Mouse (Mus musculus): ENCODE measurements around the gene Pxt1.
"Not testable (repeated sequence)": the region's sequence is repeated elsewhere in the genome, so short reads cannot be mapped to it uniquely, and the experiment has no call there.

The Pxt1 gene

DNA sequence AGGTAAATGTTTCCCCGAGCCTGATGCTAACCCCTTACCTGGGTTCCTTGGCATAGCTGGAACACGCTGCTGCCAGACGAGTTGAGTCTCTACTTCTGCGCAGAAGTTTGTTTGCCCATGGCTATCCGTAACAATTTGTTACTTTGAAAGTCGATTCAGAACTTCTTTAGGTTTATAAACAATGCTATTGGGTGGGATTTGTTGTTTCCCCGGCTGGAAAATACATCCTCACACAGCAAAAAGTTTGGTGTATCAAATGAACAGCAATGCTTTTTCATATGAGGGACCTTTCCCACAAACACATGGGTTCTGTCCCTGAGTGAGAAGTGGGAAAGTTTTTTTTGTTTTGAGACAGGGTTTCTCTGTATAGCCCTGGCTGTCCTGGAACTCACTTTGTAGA, at the start of gene Pxt1:
Pxt1 (minus strand) TSS at position 101 of the 400 bp plus-strand sequence.
- DNase-seq = no peak

DNA sequence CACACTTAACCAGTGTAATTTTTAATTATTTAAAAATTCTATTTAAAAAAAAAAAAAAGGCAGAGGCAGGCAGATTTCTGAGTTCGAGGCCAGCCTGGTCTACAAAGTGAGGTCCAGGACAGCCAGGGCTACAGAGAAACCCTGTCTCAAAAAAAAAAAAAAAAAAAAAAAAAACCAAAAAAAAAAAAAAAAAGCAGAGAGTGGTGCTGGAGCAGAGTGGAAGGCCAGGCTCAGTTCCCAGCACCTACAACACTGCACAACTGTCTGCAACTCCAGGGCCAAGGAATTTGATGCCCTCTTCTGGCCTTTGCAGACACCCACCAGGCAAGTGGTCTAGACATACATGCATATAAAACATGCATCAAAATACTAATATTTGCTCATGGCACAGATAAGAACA, 49.4 kb upstream of the Pxt1 start:
- DNase-seq = not testable (repeated sequence)

DNA sequence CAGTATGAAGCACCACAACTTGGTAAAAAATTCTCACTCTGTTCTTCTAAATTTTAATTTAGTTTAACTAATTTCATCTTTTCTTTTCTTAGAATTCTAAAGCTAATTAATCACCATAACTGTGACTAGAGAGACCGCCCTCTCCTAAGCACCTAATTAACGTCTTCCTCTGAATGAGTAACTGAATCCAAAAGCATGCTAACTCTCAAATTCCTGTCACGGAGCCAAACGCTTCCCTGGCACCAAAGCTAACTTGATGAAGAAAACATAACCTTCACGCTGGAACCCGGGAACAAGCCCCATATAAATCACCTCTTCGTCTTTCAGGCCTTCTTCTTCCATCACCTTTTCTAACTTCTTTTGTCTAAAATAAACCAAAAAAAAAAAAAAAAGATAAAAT, 48.5 kb upstream of the Pxt1 start:
- peak; percentile 79 for DNase-seq

DNA sequence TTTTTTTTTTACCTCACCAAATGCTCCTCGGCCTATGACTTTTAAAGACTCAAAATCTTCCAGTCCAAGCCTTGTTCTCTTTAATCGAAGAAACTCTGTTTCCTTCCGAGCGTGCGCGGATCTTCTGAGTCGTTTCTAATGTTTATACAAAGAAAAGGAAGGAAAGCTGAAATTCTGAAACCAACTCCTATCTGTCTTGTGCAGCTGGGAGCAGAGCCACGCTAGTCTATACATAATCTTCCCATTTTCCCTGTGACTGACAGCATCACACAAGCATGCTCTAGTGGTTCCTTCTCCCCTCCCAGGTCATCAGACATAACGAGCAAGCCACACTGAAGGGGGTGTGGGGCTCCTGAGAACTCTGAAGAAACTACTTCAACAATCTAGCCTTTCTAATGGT, 47.6 kb upstream of the Pxt1 start:
- DNase-seq = no peak

DNA sequence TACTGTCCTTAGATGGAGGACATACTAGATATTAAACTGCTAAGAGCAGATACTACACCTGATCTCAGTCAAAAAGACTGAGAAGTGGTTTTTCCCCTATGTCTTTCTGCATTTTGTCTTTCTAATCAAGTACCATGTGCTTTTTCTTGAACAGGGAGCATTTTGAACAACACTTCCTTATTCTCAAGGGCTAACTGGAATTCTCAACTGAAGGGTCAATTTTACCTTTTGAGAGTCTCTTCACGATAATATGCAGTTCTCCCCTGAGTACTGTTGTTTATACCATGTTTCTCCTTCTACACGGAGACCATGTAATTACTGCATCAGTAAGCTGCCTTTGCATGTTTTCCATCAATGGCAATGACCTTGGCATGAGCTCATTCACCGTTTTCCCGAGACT, 46.4 kb upstream of the Pxt1 start:
- DNase-seq = no peak

DNA sequence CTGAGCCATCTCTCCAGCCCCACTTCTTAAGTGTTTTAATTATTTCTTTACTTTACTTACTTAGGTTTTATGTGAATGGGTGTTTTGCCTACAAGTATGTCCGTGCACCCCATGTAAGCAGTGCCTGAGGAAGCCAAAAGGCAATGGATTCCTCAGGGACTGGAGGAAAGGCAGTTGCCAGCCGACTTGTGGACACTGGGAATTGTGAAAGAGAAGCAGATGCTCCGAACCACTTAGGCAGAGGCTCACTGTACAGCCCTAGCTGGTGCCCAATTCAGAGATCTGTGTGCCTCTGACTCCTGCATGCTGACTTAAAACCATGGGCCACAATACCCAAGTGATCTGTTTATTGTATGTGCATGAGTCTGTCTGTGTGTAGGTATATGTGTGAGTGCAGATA, 45.4 kb upstream of the Pxt1 start:
- no peak for DNase-seq

DNA sequence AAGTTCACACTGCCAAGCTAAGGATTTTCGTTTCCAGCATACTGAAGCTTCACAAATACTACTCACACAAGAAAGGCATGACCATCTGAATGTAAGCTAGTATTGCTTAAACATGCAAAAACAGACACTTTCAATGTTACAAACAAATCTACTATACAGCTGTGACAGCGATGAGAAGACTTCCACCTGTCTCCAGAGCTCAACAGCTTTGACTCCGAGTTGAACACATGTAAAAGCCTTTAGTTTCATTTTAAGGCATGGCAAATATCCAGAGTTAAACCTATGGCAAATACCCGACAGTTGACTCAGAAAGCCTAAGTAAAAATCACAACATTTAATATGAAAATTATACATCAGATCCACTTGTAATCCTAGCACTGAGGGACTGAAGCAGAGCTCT, 44.7 kb upstream of the Pxt1 start:
- DNase-seq = no peak

DNA sequence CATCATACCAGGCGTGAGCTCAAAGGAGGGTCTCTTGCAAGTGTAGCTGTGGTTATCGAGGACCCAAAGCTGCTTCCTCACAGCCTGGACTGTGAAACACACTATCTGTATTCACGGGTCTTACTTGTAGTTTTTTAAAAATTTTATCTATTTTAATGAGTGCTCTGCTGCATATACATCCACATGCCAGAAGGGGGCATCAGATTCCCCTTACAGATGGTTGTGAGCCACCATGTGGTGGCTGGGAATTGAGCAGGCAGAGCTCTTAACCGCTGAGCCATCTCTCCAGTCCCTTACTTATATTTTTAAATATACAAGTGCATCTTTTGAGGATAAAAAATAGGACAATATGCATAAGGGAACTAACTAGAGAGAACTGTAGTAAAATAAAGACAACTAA, 44.1 kb upstream of the Pxt1 start:
- peak; percentile 40 for DNase-seq

DNA sequence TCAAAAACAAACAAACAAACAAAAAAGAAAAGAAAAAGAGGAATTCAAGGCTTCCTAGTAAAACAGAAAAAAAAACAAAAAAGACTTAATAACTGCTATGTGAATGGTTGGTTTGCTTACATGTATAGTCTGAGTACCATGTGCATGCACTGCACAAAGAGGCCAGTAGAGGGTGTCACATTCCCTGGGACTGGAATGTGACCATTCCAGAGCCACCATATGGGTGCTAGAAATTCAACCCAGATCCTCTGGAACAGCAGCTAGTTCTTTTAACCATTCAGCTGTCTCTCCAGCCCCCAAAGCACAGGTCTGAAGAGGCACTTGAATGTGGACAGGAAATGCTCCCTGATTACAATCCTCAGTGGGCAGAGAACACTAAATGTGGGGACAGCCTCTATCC, 43.2 kb upstream of the Pxt1 start:
- DNase-seq = peak; percentile 15

DNA sequence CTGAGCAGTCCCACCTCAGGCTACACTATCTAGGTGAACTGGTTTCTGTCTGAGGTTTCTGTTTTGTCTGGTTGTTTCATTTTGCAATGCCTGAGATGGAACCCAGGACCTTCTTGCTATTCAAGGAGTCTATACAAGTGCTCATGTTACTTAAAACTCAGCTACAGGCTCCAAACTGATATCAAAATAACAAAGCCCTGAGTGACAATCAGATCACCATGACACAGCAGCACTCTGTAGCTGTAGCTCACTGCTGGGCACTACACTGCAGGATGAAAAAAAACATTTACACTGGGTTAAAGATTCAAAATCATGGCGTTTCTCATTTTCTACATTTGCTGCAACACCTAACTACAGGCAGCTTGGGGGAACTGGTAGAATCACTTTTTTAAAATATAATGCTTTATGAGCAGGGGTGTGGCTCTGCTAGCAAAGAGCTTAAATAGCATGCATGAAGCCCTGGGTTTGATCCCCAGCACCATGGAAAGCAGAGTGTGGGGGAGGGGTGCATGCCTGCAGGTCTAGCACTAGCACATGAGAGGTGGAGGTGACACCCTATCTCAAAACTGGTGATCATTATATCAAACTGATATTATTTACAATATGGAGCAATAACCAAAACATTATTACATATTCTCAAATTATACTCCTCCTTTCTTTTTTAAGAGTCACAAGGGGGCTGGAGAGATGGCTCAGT, 41.2 kb upstream of the Pxt1 start:
- DNase-seq = no peak

DNA sequence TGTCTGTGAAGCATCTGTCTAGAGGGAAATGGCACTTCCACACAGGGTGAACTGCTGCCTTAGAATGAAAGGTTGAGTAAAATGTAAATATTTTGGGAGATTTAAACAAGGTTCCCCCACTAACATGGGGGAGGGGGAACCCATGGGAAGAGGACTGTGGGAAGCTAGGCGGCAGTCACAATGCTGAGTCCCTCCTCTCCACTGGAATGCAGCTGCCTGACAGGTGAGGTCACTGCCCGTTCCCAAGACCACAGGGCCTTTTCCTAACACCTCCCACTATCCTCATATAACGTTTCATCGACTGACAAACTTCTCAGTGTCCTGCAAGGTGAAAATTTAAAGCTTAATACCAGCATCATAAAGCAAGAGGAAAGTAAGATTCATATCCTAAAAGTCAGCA, 39.0 kb upstream of the Pxt1 start:
- DNase-seq = no peak

DNA sequence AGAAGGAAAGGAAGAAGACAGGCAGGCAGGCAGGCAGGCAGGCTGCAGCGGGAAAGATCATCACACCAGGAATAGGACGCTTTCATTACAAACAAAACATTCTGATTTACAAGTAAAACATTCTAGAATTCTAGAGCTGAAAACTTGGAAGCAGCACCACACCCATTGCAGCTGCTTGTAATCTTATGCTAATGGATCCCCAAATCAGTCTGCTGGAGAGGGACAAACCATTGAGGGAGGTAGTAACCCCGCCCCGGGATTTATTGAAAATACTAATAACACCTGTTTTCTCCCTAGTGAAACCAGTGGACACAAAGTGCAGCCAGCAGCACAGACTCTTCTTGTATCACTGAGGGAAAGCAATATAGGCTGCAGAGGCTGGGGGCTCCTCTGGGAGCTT, 37.4 kb upstream of the Pxt1 start:
- no peak for DNase-seq

DNA sequence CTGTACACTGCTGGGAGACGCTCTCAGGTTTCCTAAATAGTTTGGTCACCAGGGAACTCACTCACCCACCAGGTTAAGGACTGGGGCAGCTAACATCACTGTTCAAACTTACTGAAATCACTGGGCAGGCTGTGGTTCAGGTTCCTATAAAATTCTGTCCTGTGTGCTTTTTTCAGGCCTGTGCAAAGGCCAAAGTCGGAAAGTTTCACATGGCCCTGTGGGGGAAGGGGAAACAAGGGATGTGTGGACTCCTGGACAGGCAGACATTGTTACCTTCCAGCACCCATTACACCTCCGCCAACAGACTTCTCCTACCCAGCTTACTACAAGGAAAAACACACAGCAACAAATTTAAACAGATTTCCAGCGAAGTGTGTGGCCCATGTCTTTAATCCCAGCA, 35.5 kb upstream of the Pxt1 start:
- DNase-seq = peak; percentile 41

DNA sequence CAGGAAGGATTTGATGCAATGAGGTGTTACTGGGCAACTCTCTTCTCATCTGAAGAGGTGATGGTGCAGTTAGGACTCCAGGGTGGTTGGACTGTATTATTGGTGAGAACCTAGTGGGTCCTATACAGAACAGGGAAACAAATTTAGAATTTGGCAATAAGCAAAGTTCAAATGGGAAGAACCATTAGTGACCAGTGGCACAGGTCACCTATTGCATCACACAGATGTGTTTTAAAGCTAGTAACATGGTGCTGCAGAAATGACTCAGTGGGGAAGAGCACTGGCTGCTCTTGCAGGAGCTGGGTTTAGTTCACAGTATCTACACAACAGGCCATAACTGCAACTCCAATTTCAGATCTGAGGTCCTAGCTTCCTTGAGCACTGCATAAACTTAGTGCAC, 26.5 kb upstream of the Pxt1 start:
- DNase-seq = no peak

DNA sequence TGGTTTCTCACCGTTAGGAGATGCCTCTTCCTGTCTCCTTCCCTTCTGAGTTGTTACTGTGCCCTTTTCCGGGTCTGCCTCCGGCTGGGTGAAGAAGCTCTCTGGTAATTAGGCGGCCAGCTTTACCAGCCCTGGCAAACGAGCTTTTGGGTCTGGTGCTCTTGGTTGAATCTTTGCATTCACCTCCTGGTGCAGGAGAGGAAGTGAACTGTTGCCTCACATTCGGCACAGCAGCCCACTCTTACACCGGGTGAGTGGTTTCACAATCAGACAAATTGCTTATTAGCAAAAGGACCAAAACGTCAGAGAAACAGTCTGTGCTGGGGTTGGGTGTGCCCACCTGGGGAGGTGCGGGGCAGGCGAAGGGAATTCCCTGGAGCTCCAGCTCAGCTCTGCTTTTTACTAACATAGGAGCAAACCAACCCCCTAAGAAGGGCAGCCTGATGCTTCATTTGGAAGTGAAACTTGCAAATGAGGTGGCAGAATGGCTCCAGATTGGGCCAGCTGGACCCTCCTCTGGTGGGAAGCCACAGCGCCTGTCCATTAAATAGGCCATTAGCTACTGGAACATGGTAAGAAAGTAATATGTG, 23.5 kb upstream of the Pxt1 start:
- no peak for DNase-seq

DNA sequence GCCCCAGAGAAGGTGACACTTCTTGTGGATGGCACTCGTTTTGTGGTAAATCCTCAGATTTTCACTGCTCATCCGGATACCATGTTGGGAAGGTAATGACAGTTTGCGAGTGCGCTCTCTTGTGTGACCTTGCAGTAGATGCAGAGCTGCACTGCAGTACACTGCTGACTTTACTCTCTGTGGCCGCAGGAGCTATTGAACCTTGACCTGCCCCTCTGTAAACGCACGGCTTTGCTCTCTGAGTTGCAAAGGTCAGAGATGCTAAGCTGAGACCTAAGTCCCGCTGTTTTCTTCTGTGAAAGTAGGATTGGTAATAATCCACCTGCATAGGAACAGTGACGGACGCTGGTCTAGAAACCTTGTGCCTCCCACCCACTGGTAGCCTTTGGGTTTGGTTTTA, 18.0 kb upstream of the Pxt1 start:
- DNase-seq = peak; percentile 60

DNA sequence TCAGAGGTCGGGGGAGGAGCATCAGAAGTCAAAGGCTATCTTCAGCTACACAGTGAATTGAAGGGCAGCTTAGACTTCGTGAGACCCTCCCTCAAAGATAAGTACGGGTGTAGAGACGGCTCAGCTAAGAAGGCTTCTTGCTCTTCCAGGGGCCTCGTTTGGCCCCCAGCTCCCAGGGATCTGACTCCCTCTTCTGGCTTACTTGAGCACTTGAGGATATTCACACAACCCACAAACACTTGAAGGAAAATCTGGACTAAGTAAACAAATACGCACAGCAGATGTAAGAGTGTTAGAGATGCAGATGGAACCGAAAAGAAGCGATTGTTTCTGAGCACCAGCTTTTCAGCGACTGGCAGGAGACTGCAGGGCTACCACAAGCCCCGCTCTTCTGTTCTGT, 17.0 kb upstream of the Pxt1 start:
- DNase-seq = no peak

DNA sequence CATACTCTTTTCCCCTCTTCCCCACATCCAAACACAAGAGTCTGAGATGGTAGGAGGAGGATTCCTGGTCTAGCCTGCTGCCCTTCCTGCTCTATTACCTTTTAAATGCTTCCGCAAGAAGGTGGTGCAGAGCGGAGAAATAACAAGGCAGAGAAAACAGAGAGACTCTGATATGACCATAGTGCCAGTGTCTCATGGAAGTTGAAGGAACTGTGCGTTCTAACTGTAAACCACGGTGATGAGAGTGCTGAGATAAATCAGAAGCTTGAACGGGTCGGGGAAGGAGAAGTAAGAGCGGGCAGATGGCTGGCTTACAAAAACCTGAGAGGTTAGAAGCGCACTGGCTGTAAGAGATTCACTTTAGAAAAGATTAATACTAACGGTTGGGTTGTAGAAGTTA, 10.8 kb upstream of the Pxt1 start:
- DNase-seq = no peak

DNA sequence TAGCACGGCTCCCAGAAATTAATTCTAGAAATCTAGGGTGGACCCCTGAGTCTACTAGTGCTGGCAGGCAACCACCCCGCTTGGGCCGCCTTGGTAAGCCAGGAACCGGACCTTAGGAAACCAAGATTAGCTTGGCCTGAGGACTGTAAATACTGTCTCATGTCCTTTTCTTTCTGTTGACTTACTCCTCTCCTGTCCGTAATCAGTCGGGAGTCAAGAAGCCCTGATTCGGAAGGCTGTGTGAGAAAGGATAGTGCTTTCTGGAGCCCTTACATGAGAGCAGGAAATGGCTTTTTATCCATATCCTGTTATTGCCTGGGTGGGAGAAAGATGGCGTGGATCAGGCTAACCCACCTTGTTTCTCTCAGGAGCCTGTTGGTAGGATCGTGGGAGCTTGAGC, 9.6 kb upstream of the Pxt1 start:
- peak; percentile 24 for DNase-seq

DNA sequence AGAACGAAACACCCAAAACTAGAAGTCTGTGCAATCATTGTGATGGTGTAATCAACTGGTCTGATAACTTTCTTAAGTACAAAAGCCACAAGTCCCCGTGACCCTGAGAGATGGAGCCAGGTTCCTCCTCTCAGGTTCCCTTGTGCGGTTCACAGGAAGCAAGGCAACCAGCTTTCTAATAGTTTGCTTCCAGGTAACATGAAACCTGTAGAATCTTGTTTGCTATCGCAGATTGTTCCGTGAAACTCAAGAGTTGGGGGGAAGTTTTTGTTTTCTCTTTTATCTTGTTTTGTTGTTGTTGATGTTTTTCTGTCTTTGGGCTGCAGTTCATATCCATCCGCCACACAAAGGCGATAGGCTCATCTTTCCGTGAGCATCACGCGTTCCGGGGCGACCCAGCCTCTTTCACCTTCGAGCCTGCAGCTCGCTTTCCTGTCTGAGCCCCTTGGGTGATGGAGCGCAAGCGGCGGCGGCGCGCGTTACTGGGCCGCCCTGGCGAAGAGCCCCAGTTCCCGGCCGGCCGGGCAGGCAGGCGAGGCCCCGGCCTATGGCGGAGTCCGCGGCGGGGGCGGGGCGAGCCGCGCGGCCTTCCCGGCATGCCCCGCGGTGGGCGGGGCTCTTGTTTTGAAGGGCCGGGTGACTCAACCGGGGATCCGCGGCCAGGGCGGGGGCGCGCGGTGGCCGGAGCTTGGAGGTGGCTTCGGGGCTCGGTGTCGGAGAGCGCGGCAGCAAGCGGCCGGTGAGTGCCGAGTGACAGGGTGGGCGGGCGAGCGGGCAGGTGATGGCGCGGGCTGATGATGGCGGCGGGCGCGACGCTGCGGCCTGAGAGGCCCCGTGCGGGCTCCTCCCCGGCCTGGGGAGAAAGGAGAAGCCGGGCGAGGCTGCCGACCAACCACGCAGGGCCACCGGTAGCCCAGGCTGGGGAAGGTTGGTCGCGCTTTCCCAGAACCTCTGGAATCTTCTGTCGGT, 8.5 kb upstream of the Pxt1 start, which contains the start of gene Kctd20:
Kctd20 (plus strand) TSS at position 120 of the 969 bp plus-strand sequence.
- DNase-seq = peak; percentile 97

DNA sequence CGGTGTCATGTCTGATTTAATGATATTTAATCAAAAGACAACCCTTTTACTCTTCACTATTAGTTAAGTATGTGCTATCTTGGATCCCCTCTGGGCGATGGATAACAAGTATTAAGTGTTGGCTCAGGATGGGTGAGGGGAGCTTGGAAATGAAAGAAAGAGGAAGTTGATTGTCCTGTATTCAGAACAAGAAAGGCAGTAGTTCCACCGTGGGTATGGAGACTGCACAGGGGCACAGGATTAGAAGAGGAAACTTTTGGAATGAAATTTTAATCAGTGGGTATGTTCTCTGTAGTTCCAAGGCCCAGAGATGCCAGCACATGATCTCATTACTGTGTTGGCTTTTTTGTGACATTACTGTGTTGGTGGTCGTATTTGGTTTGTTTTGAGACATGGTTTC, 7.1 kb upstream of the Pxt1 start:
- DNase-seq = no peak

DNA sequence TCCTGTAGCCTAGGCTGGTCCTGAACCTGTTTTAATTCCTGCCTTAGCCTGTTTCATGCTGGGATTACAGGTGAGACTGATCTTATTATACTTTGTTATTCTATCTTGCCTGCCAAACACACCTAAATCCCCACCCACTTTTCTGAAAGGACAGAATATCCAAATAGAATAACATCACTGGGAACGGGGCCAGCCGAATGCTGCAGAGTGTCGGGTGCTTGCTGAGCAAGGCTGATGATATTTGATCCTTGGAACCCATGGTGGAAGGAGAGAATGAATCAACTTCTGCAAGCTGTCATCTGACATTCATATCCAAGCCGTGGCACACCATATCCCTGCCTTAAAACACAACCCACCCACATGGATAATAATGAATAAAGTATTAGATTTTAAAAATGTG, 5.0 kb upstream of the Pxt1 start:
- DNase-seq = peak; percentile 25

DNA sequence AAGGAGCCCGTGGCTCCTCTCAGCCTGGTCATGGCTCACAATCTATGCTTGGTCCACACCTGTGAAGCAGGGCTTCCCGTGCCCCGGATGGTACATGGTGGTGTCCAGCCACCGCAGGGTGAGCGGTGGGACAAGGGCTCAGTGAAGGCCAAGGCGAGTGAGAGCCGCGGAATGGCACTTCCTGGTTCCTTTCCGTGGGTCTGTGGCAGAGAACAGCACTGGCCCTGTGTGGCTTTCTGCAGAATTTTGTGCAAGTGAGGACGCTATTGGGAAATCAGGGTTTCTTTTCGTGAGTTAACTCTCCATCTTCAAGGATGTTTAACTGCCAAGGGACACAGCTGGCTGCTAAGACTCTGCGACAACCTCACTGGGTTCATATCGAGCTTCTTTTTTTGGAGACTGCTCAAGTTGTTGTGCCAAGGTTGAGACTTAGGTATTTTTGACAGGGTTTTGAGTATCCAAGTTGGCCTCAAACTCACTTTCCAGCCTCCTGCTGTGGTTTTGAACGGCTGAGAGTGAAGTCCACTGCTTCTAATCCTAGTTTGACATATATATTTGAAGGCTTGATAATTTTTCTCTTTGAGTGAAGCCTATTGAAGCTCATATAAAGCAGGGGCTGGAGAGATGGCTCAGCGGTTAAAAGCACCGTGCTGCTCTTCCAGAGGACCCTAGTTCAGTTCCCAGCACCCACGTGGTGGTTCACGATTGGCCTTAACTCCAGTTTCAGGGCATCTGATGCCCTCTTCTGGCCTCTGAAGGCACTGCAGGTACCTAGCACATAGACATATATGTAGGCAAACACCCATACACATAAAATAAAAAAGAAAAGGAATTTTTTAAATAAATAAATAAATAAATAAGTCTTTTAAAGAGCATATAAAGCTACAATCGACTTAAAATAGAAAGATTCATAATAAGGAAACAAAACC, 3.6 kb upstream of the Pxt1 start:
- DNase-seq = no peak

Measured in kidney, postnatal 14 days (tissue).